Mouse (Mus musculus): ENCODE measurements around the gene Gm1043. TPM values are rescaled to one million over a fixed set of nuclear protein-coding genes. Genes with fewer than 3 reads are reported as not detected.

Gm1043 gene
- polyA plus RNA-seq, 1 experiment from 2014 or later = not detected

DNA sequence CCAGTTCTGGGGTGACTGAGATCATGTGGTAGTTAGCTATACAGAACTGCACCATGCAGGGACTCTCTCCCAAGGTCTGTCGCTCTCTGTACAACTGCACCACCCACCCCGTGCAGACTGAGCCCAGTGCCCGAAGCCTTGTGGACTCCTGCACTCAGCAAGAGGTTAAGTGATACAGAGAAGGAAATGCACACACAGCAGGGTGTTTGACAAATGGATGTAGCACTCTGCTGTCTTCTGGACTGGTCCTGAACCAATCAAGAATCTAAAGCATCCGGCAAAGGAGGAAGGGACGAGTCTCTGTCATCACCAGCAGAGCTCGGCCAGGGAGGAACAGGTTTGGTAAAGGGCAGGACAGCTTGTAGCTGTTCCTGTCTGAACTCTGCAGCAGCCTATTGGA is 12.4 kb downstream of the Gm1043 start:
- H3K4me2 ChIP-seq = no peak overlapping the region
- H3K9me3 ChIP-seq = no peaks in the 10 kb centered on the region
- no peak overlapping the region for H3K9ac ChIP-seq
- H3K27ac ChIP-seq = no peak overlapping the region
- H3K36me3 ChIP-seq = no peaks in the 10 kb centered on the region
- no peak for ATAC-seq (ENCODE audit: borderline replicate concordance, extremely low read depth, low FRiP score, low TSS enrichment)
- no peaks in the 10 kb centered on the region for H3K4me1 ChIP-seq
- no peak overlapping the region for H3K4me3 ChIP-seq
- 39% methylated on average over 6 of the region's 6 CpGs for WGBS
- peaks cover 3% of the 10 kb centered on the region; the same call in 1 of the 2 replicates for H3K27me3 ChIP-seq

DNA sequence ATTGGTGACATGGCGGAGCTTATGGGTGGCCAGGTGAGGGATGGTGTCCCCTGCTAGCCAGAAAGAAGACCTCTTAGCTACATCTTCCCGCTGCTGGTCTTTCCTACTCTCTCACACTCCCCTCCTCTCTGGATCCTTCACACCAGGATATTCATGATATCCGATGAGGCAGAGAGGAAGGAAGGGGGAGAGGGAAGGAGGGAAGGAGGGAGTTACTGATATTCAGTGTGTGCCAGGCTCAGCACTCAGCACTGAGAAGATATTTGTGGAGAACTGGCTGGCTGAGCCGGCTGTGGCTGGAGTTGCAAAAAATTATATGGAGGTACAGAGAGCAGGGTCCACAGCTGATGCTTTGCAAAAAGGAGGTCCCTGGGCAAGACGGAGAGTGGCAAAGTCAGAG is 15.6 kb downstream of the Gm1043 start:
- no peak overlapping the region for H3K9ac ChIP-seq
- no peaks in the 10 kb centered on the region for H3K9me3 ChIP-seq
- no peak overlapping the region for H3K27ac ChIP-seq
- no peak overlapping the region for H3K4me3 ChIP-seq
- no peaks in the 10 kb centered on the region for H3K27me3 ChIP-seq
- WGBS = 53% methylated on average over 5 of the region's 5 CpGs
- H3K4me2 ChIP-seq = no peak overlapping the region
- no peaks in the 10 kb centered on the region for H3K4me1 ChIP-seq
- no peaks in the 10 kb centered on the region for H3K36me3 ChIP-seq
- no peak for ATAC-seq (ENCODE audit: borderline replicate concordance, extremely low read depth, low FRiP score, low TSS enrichment)

DNA sequence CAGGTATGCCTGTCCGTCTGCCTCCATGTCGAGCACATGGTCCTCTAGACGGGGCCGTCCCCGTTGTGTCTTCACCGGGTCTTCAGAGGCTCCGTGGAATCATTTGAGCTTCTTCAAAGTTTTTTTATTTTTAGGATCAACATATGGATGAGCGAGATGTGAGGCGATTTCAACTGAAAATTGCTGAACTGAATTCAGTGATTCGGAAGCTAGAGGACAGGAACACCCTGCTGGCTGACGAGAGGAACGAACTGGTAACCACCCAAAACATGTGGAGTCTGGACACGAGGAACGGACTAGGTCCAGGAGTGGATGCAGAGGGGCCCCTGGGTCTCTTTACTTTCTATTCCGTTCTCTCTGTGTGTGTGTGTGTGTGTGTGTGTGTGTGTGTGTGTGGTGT is 16.5 kb downstream of the Gm1043 start:
- Histone ChIP-seq H3K9ac (no peak overlapping the region), H3K27me3 (no peaks in the 10 kb centered on the region), H3K4me1 (no peaks in the 10 kb centered on the region), H3K27ac (no peak overlapping the region), H3K36me3 (no peaks in the 10 kb centered on the region), H3K9me3 (no peaks in the 10 kb centered on the region), H3K4me2 (no peak overlapping the region), H3K4me3 (no peak overlapping the region)
- ATAC-seq (ENCODE audit: borderline replicate concordance, extremely low read depth, low FRiP score, low TSS enrichment) = peak; percentile 41; the same call in 1 of the 2 replicates
- WGBS = 46% methylated on average over 15 of the region's 15 CpGs

DNA sequence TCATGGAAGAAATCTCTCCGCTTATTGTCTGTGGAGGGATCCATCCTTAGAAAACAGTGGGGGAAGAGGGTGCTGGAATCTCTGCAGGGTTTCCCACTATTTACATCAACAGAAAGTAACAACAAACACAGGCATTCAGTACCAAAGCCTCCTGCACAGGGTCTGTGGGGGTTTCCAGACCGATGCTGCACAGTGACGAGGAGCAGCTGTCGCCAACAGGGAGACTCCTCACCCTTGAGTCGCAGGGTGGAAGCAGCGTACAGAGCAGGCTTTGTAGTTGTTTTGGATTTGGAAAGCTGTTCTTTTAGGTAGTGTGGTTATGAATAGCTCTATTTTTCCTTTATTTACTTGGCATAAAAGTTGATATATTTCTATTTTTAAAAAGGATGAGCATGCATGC is 16.9 kb downstream of the Gm1043 start:
- WGBS = 34% methylated on average over 6 of the region's 6 CpGs
- Histone ChIP-seq H3K9me3 (no peaks in the 10 kb centered on the region), H3K36me3 (no peaks in the 10 kb centered on the region), H3K27ac (no peak overlapping the region), H3K27me3 (no peaks in the 10 kb centered on the region), H3K4me2 (no peak overlapping the region), H3K4me1 (no peaks in the 10 kb centered on the region), H3K4me3 (no peak overlapping the region), H3K9ac (no peak overlapping the region)
- peak; percentile 71; the same call in 1 of the 2 replicates for ATAC-seq (ENCODE audit: borderline replicate concordance, extremely low read depth, low FRiP score, low TSS enrichment)

DNA sequence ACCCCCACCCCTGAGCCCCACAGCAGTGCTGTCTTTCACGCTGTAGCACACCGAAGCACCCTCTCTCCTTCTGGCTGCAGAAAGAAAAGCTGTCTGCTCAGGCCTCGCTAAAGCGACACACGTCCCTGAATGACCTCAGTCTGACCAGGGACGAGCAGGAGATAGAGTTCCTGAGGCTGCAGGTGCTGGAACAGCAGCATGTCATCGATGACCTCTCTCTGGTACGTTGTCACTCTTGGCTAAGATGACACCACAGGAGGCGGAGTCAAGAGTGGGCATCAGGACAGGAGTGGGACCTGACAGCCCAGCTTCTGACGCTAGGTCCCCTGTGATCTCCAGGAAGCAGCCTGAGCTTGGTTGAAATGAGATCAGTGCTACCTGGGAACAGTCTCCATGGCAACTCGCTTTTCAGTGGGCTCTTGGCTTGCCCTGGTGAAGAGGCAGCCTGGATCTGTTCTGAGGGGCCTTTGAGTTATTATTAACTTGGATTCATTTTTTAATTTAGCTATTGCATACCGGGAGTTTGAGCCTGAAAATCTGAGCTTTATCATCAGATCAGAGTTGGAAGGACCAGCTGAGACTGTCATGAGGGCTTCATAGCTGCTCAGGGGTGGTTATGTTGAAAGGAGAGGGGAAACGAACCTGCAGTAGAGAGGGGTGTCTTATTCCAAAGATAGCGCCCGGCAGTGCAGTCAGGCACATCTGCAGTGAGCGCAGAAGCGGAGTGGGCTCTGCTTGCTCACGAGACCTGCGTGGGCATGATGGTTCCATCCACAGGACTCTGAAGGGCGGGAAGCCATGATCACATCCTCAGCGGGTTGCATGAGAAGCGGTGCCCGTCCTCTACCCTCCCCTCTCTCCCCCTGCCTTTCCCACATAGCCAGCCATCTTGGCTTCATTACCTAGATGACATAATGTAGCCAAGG is 20.6 kb downstream of the Gm1043 start:
- no peak for ATAC-seq (ENCODE audit: borderline replicate concordance, extremely low read depth, low FRiP score, low TSS enrichment)
- 65% methylated on average over 23 of the region's 23 CpGs for WGBS
- H3K4me2 ChIP-seq = no peak overlapping the region

DNA sequence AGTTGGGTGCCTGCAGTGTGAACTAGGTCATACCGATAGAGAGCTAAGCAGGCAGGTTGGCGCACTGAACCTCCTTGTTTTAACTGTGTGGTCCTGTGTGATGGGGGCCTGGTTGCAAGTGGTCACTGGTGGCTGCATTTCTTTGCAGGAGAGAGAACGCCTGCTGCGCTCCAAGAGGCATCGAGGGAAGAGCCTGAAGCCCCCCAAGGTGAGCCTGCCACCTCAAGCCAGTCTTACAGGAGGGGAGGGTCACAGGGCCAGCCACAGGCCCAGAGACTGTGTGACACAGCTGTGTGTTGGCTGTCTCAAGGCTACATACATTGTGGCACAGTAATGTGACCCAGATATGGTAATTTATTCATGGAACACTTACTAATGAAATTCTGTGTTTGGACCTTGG is 21.9 kb downstream of the Gm1043 start:
- ATAC-seq (ENCODE audit: borderline replicate concordance, extremely low read depth, low FRiP score, low TSS enrichment) = no peak
- 75% methylated on average over 5 of the region's 5 CpGs for WGBS
- Histone ChIP-seq H3K4me2 (no peak overlapping the region), H3K9me3 (no peaks in the 10 kb centered on the region), H3K9ac (no peak overlapping the region), H3K4me3 (no peak overlapping the region), H3K36me3 (no peaks in the 10 kb centered on the region), H3K27me3 (no peaks in the 10 kb centered on the region), H3K27ac (no peak overlapping the region), H3K4me1 (no peaks in the 10 kb centered on the region)

More for the DNA sequence above, 20.6 kb downstream of the Gm1043 start:
- Histone ChIP-seq H3K4me1 (no peaks in the 10 kb centered on the region), H3K9ac (no peak overlapping the region), H3K4me3 (no peak overlapping the region), H3K27me3 (no peaks in the 10 kb centered on the region), H3K9me3 (no peaks in the 10 kb centered on the region), H3K27ac (no peak overlapping the region), H3K36me3 (no peaks in the 10 kb centered on the region)

DNA sequence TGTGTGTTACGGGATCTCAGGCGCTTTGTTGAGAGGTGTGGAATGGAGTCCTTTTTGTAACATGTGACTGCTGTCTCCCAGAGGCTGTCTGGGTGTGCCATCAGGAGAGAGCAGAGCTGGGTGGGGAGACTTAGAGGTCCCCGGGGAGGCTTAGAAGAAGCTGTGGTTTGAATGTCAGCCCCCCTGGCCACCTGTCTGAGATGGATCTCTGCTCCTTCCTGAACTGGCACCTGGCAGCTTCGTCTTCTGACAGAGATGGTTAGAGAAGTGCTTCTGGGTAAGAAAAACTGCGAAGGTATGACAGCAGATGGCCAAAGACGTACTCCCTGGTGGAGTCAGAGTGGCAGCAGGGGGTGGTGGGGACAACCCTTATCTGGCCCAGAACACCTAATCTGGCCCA is 22.4 kb downstream of the Gm1043 start:
- H3K36me3 ChIP-seq = no peaks in the 10 kb centered on the region
- ATAC-seq (ENCODE audit: borderline replicate concordance, extremely low read depth, low FRiP score, low TSS enrichment) = no peak
- no peaks in the 10 kb centered on the region for H3K4me1 ChIP-seq
- 72% methylated on average over 6 of the region's 6 CpGs for WGBS
- H3K27me3 ChIP-seq = no peaks in the 10 kb centered on the region
- no peak overlapping the region for H3K4me3 ChIP-seq
- no peak overlapping the region for H3K9ac ChIP-seq
- no peak overlapping the region for H3K27ac ChIP-seq
- no peak overlapping the region for H3K4me2 ChIP-seq
- H3K9me3 ChIP-seq = no peaks in the 10 kb centered on the region

DNA sequence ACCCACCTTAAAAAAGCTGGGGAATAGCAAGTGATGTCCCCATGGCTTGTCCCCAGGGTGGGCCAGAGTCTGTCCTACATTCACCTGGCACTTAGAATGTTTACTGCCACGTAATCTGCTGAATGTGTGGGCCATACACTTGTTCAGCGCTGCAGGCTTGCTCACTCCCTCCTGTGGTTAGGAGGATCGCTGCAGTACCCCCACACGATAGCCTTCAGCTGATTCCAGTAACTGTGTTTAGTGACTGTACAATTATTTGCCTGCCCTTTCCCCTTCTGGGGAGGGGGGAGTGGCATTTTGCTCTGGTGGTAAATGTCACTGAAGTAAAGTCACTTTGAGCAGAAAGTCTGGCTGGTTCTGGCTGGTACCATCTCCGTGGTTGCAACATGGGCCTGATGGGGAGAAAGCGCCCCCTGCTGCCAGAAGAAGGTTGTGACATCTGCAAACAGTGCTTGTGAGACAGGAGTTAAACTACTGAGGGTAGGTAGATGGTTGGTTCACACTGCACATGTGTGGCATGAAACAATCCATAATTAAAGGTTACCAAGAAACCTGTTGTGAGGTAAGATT is 24.2 kb downstream of the Gm1043 start:
- Histone ChIP-seq H3K9me3 (no peaks in the 10 kb centered on the region), H3K4me2 (no peak overlapping the region), H3K4me3 (no peak overlapping the region), H3K4me1 (no peaks in the 10 kb centered on the region), H3K27me3 (no peaks in the 10 kb centered on the region), H3K9ac (no peak overlapping the region), H3K27ac (no peak overlapping the region), H3K36me3 (no peaks in the 10 kb centered on the region)
- 24% methylated on average over 6 of the region's 6 CpGs for WGBS
- ATAC-seq (ENCODE audit: borderline replicate concordance, extremely low read depth, low FRiP score, low TSS enrichment) = no peak

DNA sequence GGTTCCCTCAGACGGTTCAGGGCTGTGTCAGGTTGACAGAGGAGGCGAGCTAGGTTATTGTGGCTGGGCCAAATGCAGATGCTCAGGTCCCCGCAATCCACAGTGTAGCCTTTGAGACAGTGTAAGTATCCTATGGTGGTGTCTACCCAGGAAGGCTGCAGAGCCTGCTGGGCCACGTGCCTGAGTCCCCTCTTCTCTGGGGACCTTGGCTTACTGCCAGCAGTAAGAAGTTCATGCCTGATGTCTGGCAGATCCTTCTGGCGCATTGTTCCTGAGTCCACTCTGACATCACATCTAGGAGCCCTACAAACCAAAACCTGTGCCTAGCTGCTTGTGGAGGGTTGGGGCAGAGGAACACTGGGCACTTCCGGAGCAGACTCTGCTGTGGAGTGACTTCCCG is 27.2 kb downstream of the Gm1043 start:
- Histone ChIP-seq H3K4me2 (no peak overlapping the region), H3K4me1 (no peaks in the 10 kb centered on the region), H3K36me3 (no peaks in the 10 kb centered on the region), H3K9me3 (no peaks in the 10 kb centered on the region), H3K9ac (no peak overlapping the region), H3K27ac (no peak overlapping the region), H3K27me3 (no peaks in the 10 kb centered on the region), H3K4me3 (no peak overlapping the region)
- 50% methylated on average over 7 of the region's 7 CpGs for WGBS
- ATAC-seq (ENCODE audit: borderline replicate concordance, extremely low read depth, low FRiP score, low TSS enrichment) = no peak

DNA sequence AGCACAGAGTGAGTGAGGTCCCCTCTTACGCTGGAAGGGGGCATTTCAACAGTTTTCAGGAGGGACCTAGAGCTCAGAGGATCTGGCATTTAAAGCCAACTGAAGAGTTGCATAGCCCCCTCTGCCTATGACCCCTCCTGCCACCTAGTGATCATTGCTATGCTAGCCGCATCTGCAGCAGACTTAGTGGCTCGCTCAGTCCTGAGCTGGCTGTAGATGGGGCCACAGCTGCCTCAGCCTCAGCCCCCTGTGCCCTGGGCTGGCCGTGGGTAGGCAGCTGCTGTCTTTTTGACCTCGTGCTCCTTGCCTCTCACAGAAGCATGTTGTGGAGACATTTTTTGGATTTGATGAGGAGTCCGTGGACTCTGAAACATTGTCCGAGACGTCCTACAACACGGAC is 32.0 kb downstream of the Gm1043 start:
- no peak overlapping the region for H3K4me2 ChIP-seq
- no peak for ATAC-seq (ENCODE audit: borderline replicate concordance, extremely low read depth, low FRiP score, low TSS enrichment)

DNA sequence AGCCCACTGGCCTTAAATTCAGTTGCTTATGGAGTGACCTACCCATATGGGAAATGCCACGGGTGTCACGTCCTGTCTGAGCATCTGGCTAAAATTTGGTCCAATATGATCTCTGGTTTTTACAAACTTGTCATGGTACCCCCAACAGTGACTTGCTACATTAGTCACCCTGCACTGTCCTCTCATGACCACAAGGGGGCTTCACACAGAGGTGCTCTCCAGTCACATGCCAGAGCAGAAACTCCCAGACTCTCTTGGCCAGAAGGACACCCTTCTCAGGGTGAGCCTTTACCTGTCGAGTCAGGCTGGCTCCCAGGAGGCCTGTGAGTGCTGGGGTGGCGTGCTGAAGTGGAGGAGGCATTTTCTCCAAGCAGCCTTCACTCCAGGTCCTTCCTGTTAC is 33.1 kb downstream of the Gm1043 start:
- WGBS = 43% methylated on average over 4 of the region's 4 CpGs
- no peaks in the 10 kb centered on the region for H3K36me3 ChIP-seq
- H3K27me3 ChIP-seq = no peaks in the 10 kb centered on the region
- no peak for ATAC-seq (ENCODE audit: borderline replicate concordance, extremely low read depth, low FRiP score, low TSS enrichment)
- no peak overlapping the region for H3K9ac ChIP-seq
- no peaks in the 10 kb centered on the region for H3K4me1 ChIP-seq
- H3K27ac ChIP-seq = no peak overlapping the region
- H3K4me3 ChIP-seq = no peak overlapping the region
- H3K4me2 ChIP-seq = no peak overlapping the region
- H3K9me3 ChIP-seq = no peaks in the 10 kb centered on the region

More for the DNA sequence above, 32.0 kb downstream of the Gm1043 start:
- Histone ChIP-seq H3K9ac (no peak overlapping the region), H3K27me3 (no peaks in the 10 kb centered on the region), H3K4me1 (no peaks in the 10 kb centered on the region), H3K27ac (no peak overlapping the region), H3K9me3 (no peaks in the 10 kb centered on the region), H3K4me3 (no peak overlapping the region), H3K36me3 (no peaks in the 10 kb centered on the region)
- WGBS = 62% methylated on average over 9 of the region's 9 CpGs

DNA sequence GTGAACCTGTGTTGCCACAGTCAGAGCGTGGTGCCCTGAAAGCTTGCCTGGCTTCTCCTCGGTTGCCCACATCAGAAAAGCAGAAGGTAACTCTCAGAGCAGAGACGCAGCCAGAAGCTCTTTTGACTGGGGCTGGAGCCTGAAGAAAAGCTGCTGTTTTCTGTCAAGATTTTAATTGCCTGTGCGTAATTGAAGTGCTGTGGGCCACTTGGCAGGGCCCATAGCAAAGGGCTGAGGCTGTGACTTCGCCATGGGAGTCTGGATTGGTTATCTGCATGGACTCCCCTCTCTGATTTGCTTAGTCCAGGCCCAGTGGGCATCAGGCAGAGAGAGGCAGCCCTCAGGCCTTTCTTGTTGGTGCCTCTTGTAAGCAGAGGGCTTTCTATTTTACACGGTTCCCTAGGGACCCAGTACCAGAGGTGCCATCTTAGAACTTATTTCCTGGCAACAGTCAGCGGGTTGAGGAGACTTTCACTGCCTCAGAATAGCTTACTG is 36.1 kb downstream of the Gm1043 start:
- WGBS = 66% methylated on average over 7 of the region's 7 CpGs
- Histone ChIP-seq H3K36me3 (no peaks in the 10 kb centered on the region), H3K27me3 (no peaks in the 10 kb centered on the region), H3K9ac (no peak overlapping the region), H3K4me3 (no peak overlapping the region), H3K27ac (no peak overlapping the region), H3K9me3 (no peaks in the 10 kb centered on the region), H3K4me2 (no peak overlapping the region), H3K4me1 (no peaks in the 10 kb centered on the region)
- ATAC-seq (ENCODE audit: borderline replicate concordance, extremely low read depth, low FRiP score, low TSS enrichment) = no peak
